Mouse (Mus musculus): ENCODE measurements around the gene Dhx34. TPM values are rescaled to one million over a fixed set of nuclear protein-coding genes. Genes with fewer than 3 reads are reported as not detected.
A peak's percentile ranks its signal among the peaks of the same experiment; 100 is the strongest.

Dhx34 gene
- polyA plus RNA-seq, 1 experiment from 2014 or later = 6.4 TPM

- Histone ChIP-seq H3K4me1 (replicated peaks) (no peaks in the 10 kb centered on the region), H3K9me3 (replicated peaks) (no peaks in the 10 kb centered on the region), H3K27me3 (peaks cover 33% of the 10 kb centered on the region), H3K9ac (no peak overlapping the region), H3K27ac (no peak overlapping the region), H3K4me3 (replicated peaks) (no peak overlapping the region), H3K4me2 (no peak overlapping the region), H3K36me3 (no peaks in the 10 kb centered on the region)
- DNase-seq (no peak), ATAC-seq (ENCODE audit: low read depth) (no peak)
- WGBS (ENCODE audit: insufficient replicate concordance) = 78% methylated on average over 9 of the region's 9 CpGs
Observed at GRCm38 (mm10) chr7:16161302-16161701, 60.5 kb downstream of the Dhx34 start.

GRCm38 (mm10) chr7:16160702-16161101, 61.1 kb downstream of the Dhx34 start:
- H3K4me2 ChIP-seq = no peak overlapping the region
- H3K9ac ChIP-seq = no peak overlapping the region
- no peak overlapping the region for H3K27ac ChIP-seq
- 51% methylated on average over 3 of the region's 3 CpGs for WGBS (ENCODE audit: insufficient replicate concordance)
- DNase-seq (peak; percentile 37), ATAC-seq (ENCODE audit: low read depth) (no peak)
- H3K4me3 ChIP-seq (replicated peaks) = no peak overlapping the region
- no peaks in the 10 kb centered on the region for H3K36me3 ChIP-seq
- H3K9me3 ChIP-seq (replicated peaks) = no peaks in the 10 kb centered on the region
- peaks cover 33% of the 10 kb centered on the region for H3K27me3 ChIP-seq
- no peaks in the 10 kb centered on the region for H3K4me1 ChIP-seq (replicated peaks)

- no peaks in the 10 kb centered on the region for H3K36me3 ChIP-seq
- ATAC-seq (ENCODE audit: low read depth) = no peak
- no peaks in the 10 kb centered on the region for H3K4me1 ChIP-seq (replicated peaks)
- no peak overlapping the region for H3K4me2 ChIP-seq
- no peaks in the 10 kb centered on the region for H3K9me3 ChIP-seq (replicated peaks)
- 12% methylated on average over 39 of the region's 39 CpGs for WGBS (ENCODE audit: insufficient replicate concordance)
- no peak overlapping the region for H3K9ac ChIP-seq
- H3K27ac ChIP-seq = no peak overlapping the region
- no peak for DNase-seq
- peaks cover 33% of the 10 kb centered on the region for H3K27me3 ChIP-seq
- H3K4me3 ChIP-seq (replicated peaks) = no peak overlapping the region
Observed at GRCm38 (mm10) chr7:16158735-16159134, 63.1 kb downstream of the Dhx34 start.

GRCm38 (mm10) chr7:16156105-16156714, 65.6 kb downstream of the Dhx34 start:
- ATAC-seq (ENCODE audit: low read depth) (no peak), DNase-seq (no peak)
- H3K9me3 ChIP-seq (replicated peaks) = no peaks in the 10 kb centered on the region
- H3K4me2 ChIP-seq = no peak overlapping the region
- no peak overlapping the region for H3K9ac ChIP-seq
- no peak overlapping the region for H3K27ac ChIP-seq
- peaks cover 33% of the 10 kb centered on the region for H3K27me3 ChIP-seq
- no peak overlapping the region for H3K4me3 ChIP-seq (replicated peaks)
- no peaks in the 10 kb centered on the region for H3K36me3 ChIP-seq
- H3K4me1 ChIP-seq (replicated peaks) = no peaks in the 10 kb centered on the region
- 40% methylated on average over 8 of the region's 8 CpGs for WGBS (ENCODE audit: insufficient replicate concordance)

GRCm38 (mm10) chr7:16155132-16155872, 66.5 kb downstream of the Dhx34 start:
- ATAC-seq (ENCODE audit: low read depth) (no peak), DNase-seq (no peak)
- H3K9me3 ChIP-seq (replicated peaks) = no peaks in the 10 kb centered on the region
- WGBS (ENCODE audit: insufficient replicate concordance) = 46% methylated on average over 9 of the region's 9 CpGs
- H3K36me3 ChIP-seq = no peaks in the 10 kb centered on the region
- H3K27ac ChIP-seq = no peak overlapping the region
- H3K4me3 ChIP-seq (replicated peaks) = no peak overlapping the region
- no peaks in the 10 kb centered on the region for H3K4me1 ChIP-seq (replicated peaks)
- H3K27me3 ChIP-seq = peaks cover 33% of the 10 kb centered on the region
- no peak overlapping the region for H3K9ac ChIP-seq
- H3K4me2 ChIP-seq = no peak overlapping the region

- Histone ChIP-seq H3K36me3 (no peaks in the 10 kb centered on the region), H3K9me3 (replicated peaks) (no peaks in the 10 kb centered on the region), H3K4me2 (no peak overlapping the region), H3K27me3 (peaks cover 21% of the 10 kb centered on the region), H3K9ac (no peak overlapping the region), H3K4me3 (replicated peaks) (no peak overlapping the region), H3K27ac (no peak overlapping the region), H3K4me1 (replicated peaks) (no peaks in the 10 kb centered on the region)
- ATAC-seq (ENCODE audit: low read depth) (peak; percentile 51; the same call in 1 of the 2 replicates), DNase-seq (no peak)
- WGBS (ENCODE audit: insufficient replicate concordance) = 11% methylated on average over 10 of the region's 10 CpGs
Observed at GRCm38 (mm10) chr7:16153522-16153921, 68.3 kb downstream of the Dhx34 start.

GRCm38 (mm10) chr7:16150191-16151145, 71.4 kb downstream of the Dhx34 start:
- Histone ChIP-seq H3K9me3 (replicated peaks) (no peaks in the 10 kb centered on the region), H3K4me1 (replicated peaks) (no peaks in the 10 kb centered on the region), H3K36me3 (no peaks in the 10 kb centered on the region), H3K4me3 (replicated peaks) (no peak overlapping the region), H3K27me3 (peaks cover 25% of the 10 kb centered on the region), H3K9ac (no peak overlapping the region), H3K27ac (no peak overlapping the region), H3K4me2 (no peak overlapping the region)
- WGBS (ENCODE audit: insufficient replicate concordance) = 45% methylated on average over 9 of the region's 9 CpGs
- ATAC-seq (ENCODE audit: low read depth) = no peak
- DNase-seq = no peak

GRCm38 (mm10) chr7:16149241-16149640, 72.6 kb downstream of the Dhx34 start:
- DNase-seq = no peak

GRCm38 (mm10) chr7:16147643-16148042, 74.2 kb downstream of the Dhx34 start:
- WGBS (ENCODE audit: insufficient replicate concordance) = 10% methylated on average over 15 of the region's 15 CpGs
- peak; percentile 21 for DNase-seq

More at GRCm38 (mm10) chr7:16149241-16149640, 72.6 kb downstream of the Dhx34 start:
- Histone ChIP-seq H3K36me3 (no peaks in the 10 kb centered on the region), H3K9ac (no peak overlapping the region), H3K4me3 (replicated peaks) (no peak overlapping the region), H3K27me3 (peaks cover 28% of the 10 kb centered on the region), H3K9me3 (replicated peaks) (no peaks in the 10 kb centered on the region), H3K4me2 (no peak overlapping the region), H3K27ac (no peak overlapping the region), H3K4me1 (replicated peaks) (no peaks in the 10 kb centered on the region)
- 37% methylated on average over 5 of the region's 5 CpGs for WGBS (ENCODE audit: insufficient replicate concordance)
- no peak for ATAC-seq (ENCODE audit: low read depth)

More at GRCm38 (mm10) chr7:16147643-16148042, 74.2 kb downstream of the Dhx34 start:
- Histone ChIP-seq H3K4me2 (no peak overlapping the region), H3K9me3 (replicated peaks) (no peaks in the 10 kb centered on the region), H3K9ac (no peak overlapping the region), H3K4me1 (replicated peaks) (no peaks in the 10 kb centered on the region), H3K36me3 (no peaks in the 10 kb centered on the region), H3K4me3 (replicated peaks) (no peak overlapping the region), H3K27me3 (peaks cover 28% of the 10 kb centered on the region), H3K27ac (no peak overlapping the region)
- no peak for ATAC-seq (ENCODE audit: low read depth)

Measured in liver, embryonic 13.5 days (tissue).